Mouse (Mus musculus) neural tube, embryonic 10.5 days (tissue): ENCODE measurements around the gene Cped1.
A peak's percentile ranks its signal among the peaks of the same experiment; 100 is the strongest.
"Not testable (repeated sequence)": the region's sequence is repeated elsewhere in the genome, so short reads cannot be mapped to it uniquely, and the experiment has no call there.

Experiments
- DNase-seq: peaks from one replicate; pipeline ENCODE4 v3.0.0-alpha.2; 2017; ENCODE audit warnings: low spot score; ENCODE audit errors: extremely low spot score

Gene Cped1

GRCm38 (mm10) chr6:22216276-22216973 is 230.7 kb downstream of the Cped1 start:
- DNase-seq: peak; percentile 24

GRCm38 (mm10) chr6:22221134-22221533 is 235.4 kb downstream of the Cped1 start:
- no peak for DNase-seq

GRCm38 (mm10) chr6:22222087-22222486 is 236.4 kb downstream of the Cped1 start:
- DNase-seq: no peak

DNA sequence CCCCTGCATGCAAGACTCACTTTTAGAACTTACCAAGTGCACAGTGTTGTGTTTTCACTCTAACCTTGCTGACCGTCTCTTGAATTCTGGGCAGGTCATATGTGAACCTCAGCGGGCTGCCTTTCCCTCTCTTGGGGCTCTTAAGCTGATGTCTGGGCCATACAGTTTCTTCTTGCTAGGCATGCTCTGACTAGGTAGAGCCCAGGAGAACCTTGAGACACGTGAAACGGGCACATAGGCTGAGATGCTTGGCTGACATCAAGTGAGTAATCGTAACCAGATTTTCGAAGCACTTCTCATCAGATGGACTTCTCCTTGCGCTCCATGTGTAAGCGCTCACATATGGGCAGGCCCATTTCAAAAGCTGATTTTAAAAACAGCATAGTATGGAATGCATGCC is 237.2 kb downstream of the Cped1 start:
- DNase-seq: no peak

DNA sequence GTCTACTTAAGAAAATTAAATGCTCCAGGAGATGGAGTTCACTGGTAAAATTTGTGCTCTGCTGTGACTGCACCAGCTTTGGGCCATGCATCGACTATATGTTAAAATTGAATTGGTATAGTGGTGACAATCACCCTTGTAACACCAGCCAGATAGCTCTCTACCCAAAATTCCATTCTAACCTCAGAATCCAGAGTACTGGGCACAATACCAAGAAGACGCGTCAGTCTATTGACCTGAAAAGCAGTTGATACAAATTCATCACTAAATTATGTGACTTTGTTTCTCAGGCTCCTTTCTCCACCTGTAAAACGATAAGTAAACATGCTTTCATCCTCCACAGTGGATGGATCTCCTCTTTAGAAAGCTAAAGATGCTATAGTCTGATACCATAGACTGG is 238.6 kb downstream of the Cped1 start:
- DNase-seq: no peak

DNA sequence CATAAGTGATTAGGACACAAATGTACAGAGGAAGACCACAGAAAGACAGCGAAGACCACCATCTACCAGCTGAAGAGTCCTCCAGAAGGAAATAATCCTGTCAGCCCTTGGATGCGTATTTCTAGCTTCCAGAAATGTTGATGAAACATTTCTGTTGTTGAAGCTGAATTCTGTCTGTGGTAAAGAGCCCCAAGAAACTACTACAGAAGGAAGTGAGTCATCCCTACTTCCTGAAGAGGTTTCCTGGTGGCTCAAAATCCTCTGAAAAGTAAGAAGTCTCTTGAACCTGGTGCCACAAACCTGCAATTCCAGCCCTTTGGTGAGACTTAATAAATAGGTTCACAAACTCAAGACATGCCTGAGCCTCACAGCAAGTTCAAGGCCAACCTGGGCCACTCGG is 245.5 kb downstream of the Cped1 start:
- no peak for DNase-seq

- DNase-seq: no peak
These were observed 247.8 kb downstream of the Cped1 start for GRCm38 (mm10) chr6:22233517-22233916.

DNA sequence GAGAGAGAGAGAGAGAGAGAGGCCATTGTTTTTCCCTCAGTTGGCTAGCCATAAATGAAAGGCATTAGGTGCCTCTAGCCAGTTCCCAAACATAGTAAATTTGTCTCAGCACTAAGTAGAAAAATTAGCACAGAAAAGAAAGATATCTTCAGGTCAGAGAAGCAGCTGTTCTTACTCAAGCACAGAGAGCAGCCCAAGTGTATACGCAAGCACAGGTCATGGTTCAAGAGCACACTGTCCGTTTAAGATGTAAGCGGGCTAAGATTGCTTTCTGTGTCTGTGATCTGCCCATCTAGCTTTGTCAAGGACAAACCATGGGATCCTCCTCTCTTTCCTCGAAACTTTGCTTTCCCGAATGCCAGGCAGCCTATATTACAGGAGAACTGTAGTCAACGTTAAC is 249.4 kb downstream of the Cped1 start:
- no peak for DNase-seq

DNA sequence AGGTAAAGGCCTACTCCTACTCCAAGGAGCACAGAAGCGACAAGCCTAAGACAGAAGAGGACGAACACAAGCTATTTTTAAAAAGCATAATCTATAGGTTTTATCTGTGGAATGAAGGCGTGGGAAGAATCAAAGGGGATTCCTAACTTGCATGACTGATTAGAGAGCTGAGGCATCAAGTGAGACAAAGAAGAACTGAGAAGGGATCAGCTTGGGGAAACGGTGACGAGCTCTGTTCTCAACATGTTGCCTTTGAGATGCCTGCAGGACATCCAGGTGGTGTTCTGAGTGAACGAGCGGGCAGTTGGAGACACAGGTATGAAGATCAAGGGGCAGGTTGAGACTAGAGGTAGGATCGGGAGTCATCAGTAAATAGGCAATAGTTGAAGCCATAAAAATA is 257.6 kb downstream of the Cped1 start:
- no peak for DNase-seq

DNA sequence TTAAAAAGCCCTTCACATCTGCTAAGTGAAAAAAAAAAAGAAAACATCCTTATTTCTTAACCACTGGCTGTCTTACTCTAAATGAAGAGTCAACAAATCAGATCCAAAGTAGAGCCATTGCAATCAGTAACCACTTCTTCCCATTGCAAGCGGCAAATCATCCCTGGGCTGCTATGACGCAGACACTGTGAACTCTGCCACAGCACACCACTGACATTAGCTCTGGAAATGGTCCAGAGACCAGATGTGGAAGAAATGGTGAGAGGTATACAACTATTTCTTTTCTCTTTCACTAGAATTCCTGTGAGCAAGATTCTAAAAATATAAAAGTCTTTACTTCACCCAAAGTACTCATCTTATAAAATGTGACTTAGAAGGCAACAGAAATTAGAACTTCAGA is 261.0 kb downstream of the Cped1 start:
- DNase-seq: no peak

DNA sequence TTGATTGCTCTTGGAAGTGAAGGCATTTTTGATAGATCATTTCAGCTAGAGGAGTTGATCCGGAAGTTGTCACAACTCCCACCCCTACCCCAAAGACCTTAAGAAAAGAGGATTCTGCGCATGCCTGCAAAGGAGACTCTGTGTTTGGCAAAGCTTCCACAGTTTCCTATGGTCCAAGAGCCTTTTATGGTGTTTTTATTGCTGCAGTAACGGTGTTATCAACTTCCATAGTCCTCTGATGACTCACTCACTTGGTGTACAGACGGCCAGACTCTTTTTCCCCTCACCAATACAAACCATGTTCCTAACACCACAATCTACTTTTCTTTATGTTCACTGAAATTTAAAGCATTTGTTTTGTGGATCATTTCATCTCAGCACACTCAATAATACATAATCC is 273.1 kb downstream of the Cped1 start:
- DNase-seq: no peak

DNA sequence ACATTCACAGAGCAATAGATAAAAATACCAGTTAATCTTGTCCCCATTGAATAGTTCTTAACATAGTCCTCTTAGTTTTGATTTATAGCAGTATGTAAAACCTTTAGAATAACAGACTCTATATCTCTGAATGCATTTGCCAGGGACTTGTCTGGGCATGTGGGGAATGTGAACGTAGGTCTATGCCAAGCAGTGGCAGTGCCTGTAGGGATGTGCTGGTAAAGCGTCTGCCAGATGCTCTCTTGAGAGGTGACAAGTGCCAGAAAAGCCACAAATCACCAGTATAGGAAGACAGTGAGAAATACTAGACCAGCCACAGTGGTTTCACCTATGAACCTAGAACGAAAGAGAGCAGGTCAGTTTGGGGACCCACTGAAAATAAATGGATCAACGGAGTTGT is 276.8 kb downstream of the Cped1 start:
- no peak for DNase-seq

- DNase-seq: not testable (repeated sequence)
These were observed 278.4 kb downstream of the Cped1 start for GRCm38 (mm10) chr6:22264094-22264493.

DNA sequence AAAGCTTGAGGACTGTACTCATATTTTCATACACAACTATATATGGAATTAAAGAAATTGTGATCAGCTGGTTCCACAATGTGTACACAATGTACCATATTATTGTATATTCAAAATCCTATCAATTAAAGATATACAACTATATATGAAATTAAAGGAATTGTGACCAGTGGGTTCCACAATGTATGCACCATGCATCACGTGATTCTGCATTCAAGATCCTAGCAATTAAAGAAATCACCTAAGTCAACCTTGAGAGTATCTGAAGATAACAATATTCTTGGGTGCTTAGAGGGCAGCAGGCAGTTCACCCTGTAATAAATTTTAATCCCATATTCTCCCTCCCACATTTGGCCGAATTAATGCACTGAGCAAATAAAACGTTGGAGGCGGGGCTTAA is 280.3 kb downstream of the Cped1 start:
- DNase-seq: no peak

DNA sequence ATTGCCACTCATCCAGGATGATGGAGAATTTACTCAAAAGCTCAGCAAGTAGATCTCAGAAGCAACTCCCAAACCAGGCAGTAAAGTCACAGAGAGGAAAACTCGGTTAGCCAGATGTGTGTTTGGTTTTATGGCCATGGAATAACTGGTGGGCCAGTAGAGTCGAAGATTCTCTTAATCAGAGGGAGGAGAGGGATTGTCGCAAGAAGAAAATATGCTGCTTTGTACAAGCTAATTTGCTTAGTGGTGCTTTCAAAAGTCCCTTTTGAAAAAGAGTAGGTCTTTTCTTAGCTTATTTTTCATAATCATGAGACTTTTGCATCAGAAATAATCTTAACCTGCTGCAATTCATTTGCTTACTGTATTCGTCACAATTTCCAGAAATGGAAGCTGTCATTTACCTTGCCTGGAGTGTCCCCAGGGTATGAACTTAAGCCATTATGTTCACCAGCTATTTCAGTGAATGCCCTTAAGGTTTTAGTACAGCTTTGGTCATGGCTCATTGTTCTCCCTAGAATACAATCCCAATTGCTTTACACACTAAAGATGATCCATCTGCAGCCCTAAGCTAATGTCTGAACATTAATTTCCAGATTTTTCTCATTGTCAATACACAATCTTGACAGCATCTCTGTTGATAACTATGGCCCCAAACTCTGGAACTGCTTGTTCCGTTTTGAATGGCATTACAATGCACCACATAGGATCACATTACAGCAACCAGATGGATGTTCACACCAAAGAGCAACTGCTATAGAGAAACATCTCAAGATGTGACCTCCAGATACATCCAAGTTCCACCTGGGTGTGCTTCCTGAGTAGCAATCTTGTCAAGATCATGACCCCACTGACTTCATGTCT is 282.3 kb downstream of the Cped1 start:
- DNase-seq: no peak

DNA sequence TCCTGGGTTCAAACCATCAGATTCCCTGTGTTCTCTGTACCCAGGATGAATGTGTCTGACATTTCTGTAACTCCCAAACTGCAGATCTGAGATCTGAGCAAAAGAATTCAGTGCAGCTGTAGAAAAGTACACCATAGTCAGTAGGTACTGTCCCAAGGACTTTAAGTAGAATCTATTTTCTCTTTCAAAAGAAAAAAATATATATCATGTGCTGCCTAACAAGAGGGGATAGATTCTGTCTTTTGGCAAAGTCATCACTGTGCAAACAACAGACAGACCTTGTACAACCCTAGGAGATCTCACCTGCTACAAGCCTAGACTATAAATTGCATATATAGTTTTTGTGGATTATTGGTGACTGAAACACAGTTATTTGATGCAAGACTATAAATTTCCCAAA is 283.0 kb downstream of the Cped1 start:
- no peak for DNase-seq

GRCm38 (mm10) chr6:22269840-22270521 is 284.3 kb downstream of the Cped1 start:
- DNase-seq: no peak

- no peak for DNase-seq
These were observed 292.2 kb downstream of the Cped1 start for GRCm38 (mm10) chr6:22277941-22278340.

GRCm38 (mm10) chr6:22280217-22280861 is 294.6 kb downstream of the Cped1 start:
- no peak for DNase-seq

GRCm38 (mm10) chr6:22282405-22282804 is 296.7 kb downstream of the Cped1 start:
- DNase-seq: no peak

- peak; percentile 63 for DNase-seq
These were observed 302.5 kb downstream of the Cped1 start, which contains the start of gene Wnt16 for GRCm38 (mm10) chr6:22288004-22288736. TSS of gene Wnt16 (plus strand) at chr6:22288227.
